Mouse (Mus musculus) neural tube, embryonic 11.5 days (tissue): Measurements from ENCODE around the gene Ptgds. TPM values are rescaled to one million over a fixed set of nuclear protein-coding genes. Genes with fewer than 3 reads are reported as not detected.

Experiments
- ATAC-seq: fragments of 200-750 bp; cut with Nextera tagmentation; 2 replicates; pipeline ENCODE4 v1.8.0; 2017; ENCODE audit warnings: moderate number of reproducible peaks, mild to moderate bottlenecking, moderate TSS enrichment, moderate library complexity; ENCODE audit not compliant: insufficient read depth, low FRiP score, low TSS enrichment
- DNase-seq: peaks from one replicate; pipeline ENCODE4 v3.0.0-alpha.2; 2015; ENCODE audit warnings: low spot score
- H3K27ac ChIP-seq: fragments of 300-500 bp; sonication (generic); 2 replicates; pipeline ENCODE4 v1.5.1; 2014; ENCODE audit warnings: low read depth, mild to moderate bottlenecking, low read length
- H3K27me3 ChIP-seq: fragments of 300-500 bp; sonication (generic); 2 replicates; pipeline ENCODE4 v1.6.1; 2014; ENCODE audit warnings: mild to moderate bottlenecking, low read length, mixed read lengths; ENCODE audit not compliant: control insufficient read depth, insufficient read depth
- H3K36me3 ChIP-seq: fragments of 300-500 bp; sonication (generic); 2 replicates; pipeline ENCODE4 v1.6.1; 2014; ENCODE audit warnings: mild to moderate bottlenecking, low read length, moderate library complexity, mixed read lengths; ENCODE audit not compliant: control insufficient read depth, insufficient read depth
- H3K4me1 ChIP-seq: fragments of 300-500 bp; sonication (generic); 2 replicates; pipeline ENCODE4 v1.6.1; 2014; ENCODE audit warnings: low read length, mixed read lengths; ENCODE audit not compliant: control insufficient read depth, insufficient read depth
- H3K4me2 ChIP-seq: fragments of 300-500 bp; sonication (generic); 2 replicates; pipeline ENCODE4 v1.6.1; 2014; ENCODE audit warnings: low read depth, mild to moderate bottlenecking, moderate library complexity
- H3K4me3 ChIP-seq: fragments of 300-500 bp; sonication (generic); 2 replicates; pipeline ENCODE4 v1.5.1; 2014; ENCODE audit warnings: low read depth, low read length
- H3K9ac ChIP-seq: fragments of 300-500 bp; sonication (generic); 2 replicates; pipeline ENCODE4 v1.6.1; 2014; ENCODE audit warnings: mild to moderate bottlenecking, low read length
- H3K9me3 ChIP-seq: fragments of 300-500 bp; sonication (generic); 2 replicates; pipeline ENCODE4 v1.6.1; 2016; ENCODE audit warnings: low read length; ENCODE audit not compliant: control insufficient read depth
- WGBS: fragments of 180-500 bp; shearing (Covaris S2); extraction: QIAGEN DNeasy Blood & Tissue Kit; methylation state at CpG from one replicate; pipeline ENCODE4 v1.1.7; 2014; 5-methylcytosine and 5-hydroxymethylcytosine counted together
- polyA plus RNA-seq: library from polyadenylated mRNA; unstranded; fragments of >200 nt; fragmentation: Nextera tagmentation; extraction: Ambion mirVana; gene quantifications from 2 replicates; pipeline ENCODE4 v1.2.1, GENCODE M21; 2014

Ptgds gene
- polyA plus RNA-seq, 1 experiment from 2014 or later: not detected

- no peak overlapping the region for H3K4me2 ChIP-seq
- ATAC-seq: no peak
- no peak overlapping the region for H3K4me3 ChIP-seq
- no peak overlapping the region for H3K27ac ChIP-seq
- H3K27me3 ChIP-seq: no peaks in the 10 kb centered on the region
- H3K9ac ChIP-seq: no peak overlapping the region
- H3K9me3 ChIP-seq: no peaks in the 10 kb centered on the region
- H3K4me1 ChIP-seq: no peaks in the 10 kb centered on the region
- 74% methylated on average over 6 of the region's 6 CpGs for WGBS
- H3K36me3 ChIP-seq: no peaks in the 10 kb centered on the region
- DNase-seq: no peak
These were observed 18.3 kb upstream of the Ptgds start for GRCm38 (mm10) chr2:25487965-25488670.

- DNase-seq (no peak), ATAC-seq (no peak)
- H3K27ac ChIP-seq: no peak overlapping the region
- H3K4me2 ChIP-seq: no peak overlapping the region
- H3K27me3 ChIP-seq: no peaks in the 10 kb centered on the region
- H3K36me3 ChIP-seq: no peaks in the 10 kb centered on the region
- H3K9me3 ChIP-seq: no peaks in the 10 kb centered on the region
- H3K9ac ChIP-seq: no peak overlapping the region
- no peak overlapping the region for H3K4me3 ChIP-seq
- 73% methylated on average over 11 of the region's 11 CpGs for whole genome bisulfite sequencing
- no peaks in the 10 kb centered on the region for H3K4me1 ChIP-seq
These were observed 15.2 kb upstream of the Ptgds start for GRCm38 (mm10) chr2:25484901-25485647.

- Histone ChIP-seq H3K9me3 (no peaks in the 10 kb centered on the region), H3K36me3 (no peaks in the 10 kb centered on the region), H3K4me3 (no peak overlapping the region), H3K27me3 (no peaks in the 10 kb centered on the region), H3K4me1 (no peaks in the 10 kb centered on the region), H3K4me2 (no peak overlapping the region), H3K9ac (no peak overlapping the region), H3K27ac (no peak overlapping the region)
- 23% methylated on average over 7 of the region's 7 CpGs for WGBS
- DNase-seq (peak; percentile 31), ATAC-seq (no peak)
These were observed 13.1 kb upstream of the Ptgds start for GRCm38 (mm10) chr2:25482969-25483368.

- DNase-seq (no peak), ATAC-seq (no peak)
- WGBS: 86% methylated on average over 1 of the region's 1 CpGs
- Histone ChIP-seq H3K36me3 (no peaks in the 10 kb centered on the region), H3K9me3 (no peaks in the 10 kb centered on the region), H3K4me2 (no peak overlapping the region), H3K4me1 (no peaks in the 10 kb centered on the region), H3K4me3 (no peak overlapping the region), H3K9ac (no peak overlapping the region), H3K27ac (no peak overlapping the region), H3K27me3 (no peaks in the 10 kb centered on the region)
These were observed 10.7 kb upstream of the Ptgds start for GRCm38 (mm10) chr2:25480541-25480940.

- WGBS: 66% methylated on average over 10 of the region's 10 CpGs
- ATAC-seq (no peak), DNase-seq (no peak)
- no peaks in the 10 kb centered on the region for H3K36me3 ChIP-seq
- no peaks in the 10 kb centered on the region for H3K27me3 ChIP-seq
- no peak overlapping the region for H3K9ac ChIP-seq
- no peaks in the 10 kb centered on the region for H3K9me3 ChIP-seq
- H3K4me1 ChIP-seq: no peaks in the 10 kb centered on the region
- H3K27ac ChIP-seq: no peak overlapping the region
- H3K4me3 ChIP-seq: no peak overlapping the region
- no peak overlapping the region for H3K4me2 ChIP-seq
These were observed 9.9 kb upstream of the Ptgds start for GRCm38 (mm10) chr2:25479551-25480311.

GRCm38 (mm10) chr2:25477967-25478675, 8.3 kb upstream of the Ptgds start:
- Histone ChIP-seq H3K9me3 (no peaks in the 10 kb centered on the region), H3K4me3 (no peak overlapping the region), H3K27me3 (no peaks in the 10 kb centered on the region), H3K27ac (no peak overlapping the region), H3K4me1 (no peaks in the 10 kb centered on the region), H3K9ac (no peak overlapping the region), H3K36me3 (no peaks in the 10 kb centered on the region), H3K4me2 (no peak overlapping the region)
- WGBS: 88% methylated on average over 3 of the region's 3 CpGs
- no peak for ATAC-seq
- DNase-seq: no peak

GRCm38 (mm10) chr2:25477541-25477940, 7.7 kb upstream of the Ptgds start:
- H3K27ac ChIP-seq: no peak overlapping the region
- H3K9ac ChIP-seq: no peak overlapping the region
- no peaks in the 10 kb centered on the region for H3K36me3 ChIP-seq
- no peaks in the 10 kb centered on the region for H3K9me3 ChIP-seq
- no peak overlapping the region for H3K4me2 ChIP-seq
- H3K4me1 ChIP-seq: no peaks in the 10 kb centered on the region
- WGBS: 88% methylated on average over 8 of the region's 8 CpGs
- H3K27me3 ChIP-seq: no peaks in the 10 kb centered on the region
- no peak for DNase-seq
- H3K4me3 ChIP-seq: no peak overlapping the region
- no peak for ATAC-seq

- Histone ChIP-seq H3K27ac (no peak overlapping the region), H3K4me3 (no peak overlapping the region), H3K4me1 (no peaks in the 10 kb centered on the region), H3K4me2 (no peak overlapping the region), H3K36me3 (no peaks in the 10 kb centered on the region), H3K9me3 (no peaks in the 10 kb centered on the region), H3K9ac (no peak overlapping the region), H3K27me3 (no peaks in the 10 kb centered on the region)
- WGBS: 78% methylated on average over 2 of the region's 2 CpGs
- DNase-seq: no peak
- ATAC-seq: no peak
These were observed 2.7 kb upstream of the Ptgds start for GRCm38 (mm10) chr2:25472550-25472949.
